In the genomic region with DNA sequence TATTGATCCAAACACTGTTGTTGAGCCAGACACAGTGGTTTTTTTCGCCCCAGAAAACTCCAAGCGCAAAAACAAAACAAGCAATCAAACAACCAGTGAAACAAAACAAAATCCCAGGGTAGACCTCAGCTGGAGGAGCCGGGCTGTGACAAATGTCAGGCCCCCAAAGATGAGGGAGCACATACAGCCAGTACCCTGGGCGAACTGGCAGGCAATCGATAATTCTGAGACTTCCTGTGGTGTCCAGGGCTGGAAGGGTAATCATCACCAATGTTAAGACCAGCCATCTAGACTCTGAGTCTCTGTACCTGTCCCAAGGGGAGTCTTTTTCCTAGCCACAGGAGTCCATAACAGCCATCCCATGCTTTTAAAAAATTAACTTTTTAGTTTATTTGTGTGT, we compare ENCODE assay signal across 15 mouse cellular contexts.
"Had no signal": no experiment of that assay in that cellular context is flagged by ENCODE, and none has a peak within 500 bp of the region (broad histone marks: within the 10 kb centered on the region; RNA-seq: fewer than 3 reads in every experiment).

No protein-coding gene starts in this region.

- H3K27ac ChIP-seq: neural tube, embryonic 15.5 days; stomach, embryonic 15.5 days; stomach, postnatal 0 days had no signal

- H3K4me3 ChIP-seq: neural tube, embryonic 15.5 days; stomach, embryonic 15.5 days had no signal

- H3K4me2 ChIP-seq: neural tube, embryonic 15.5 days; stomach, embryonic 15.5 days had no signal

- H3K4me1 ChIP-seq: neural tube, embryonic 15.5 days; stomach, embryonic 15.5 days had no signal

- H3K9me3 ChIP-seq: neural tube, embryonic 15.5 days; stomach, embryonic 15.5 days had no signal

- DNase-seq: retina, postnatal 1 day; right cerebral cortex, adult 18-20 months; right cerebral cortex, postnatal 14 days; right cerebral cortex, postnatal 25 days; right cerebral cortex, postnatal 4 days; spleen, adult 18-20 months; thymus, adult 18-20 months; thymus, adult 2 months; thymus, postnatal 14 days; thymus, postnatal 25 days; thymus, postnatal 36 days; thymus, postnatal 4 days had no signal

- H3K9ac ChIP-seq: neural tube, embryonic 15.5 days; stomach, embryonic 15.5 days had no signal

- H3K36me3 ChIP-seq: neural tube, embryonic 15.5 days; stomach, embryonic 15.5 days had no signal

- H3K27me3 ChIP-seq: neural tube, embryonic 15.5 days; stomach, embryonic 15.5 days had no signal
